Mouse (Mus musculus) brain, embryonic 14.5 days (tissue): Measurements from ENCODE around the gene Cul1. TPM values are rescaled to one million over a fixed set of nuclear protein-coding genes. Genes with fewer than 3 reads are reported as not detected.
A peak's percentile ranks its signal among the peaks of the same experiment; 100 is the strongest.

Experiments
- DNase-seq: peaks from one replicate; pipeline ENCODE4 v3.0.0-alpha.2; 2011; ENCODE audit warnings: low read depth
- CTCF ChIP-seq: fragments of 200-500 bp; IDR thresholded peaks from 2 replicates; pipeline ENCODE4 v1.5.1; 2012; ENCODE audit warnings: inconsistent platforms, mild to moderate bottlenecking, moderate library complexity, borderline replicate concordance; ENCODE audit not compliant: insufficient read depth, insufficient read length; ENCODE audit errors: extremely low read depth
- POLR2A ChIP-seq: fragments of 200-500 bp; IDR thresholded peaks from 2 replicates; pipeline ENCODE4 v1.6.1; 2012; ENCODE audit warnings: mild to moderate bottlenecking, inconsistent platforms, borderline replicate concordance; ENCODE audit not compliant: poor library complexity, insufficient read depth, insufficient read length, severe bottlenecking; ENCODE audit errors: extremely low read depth
- polyA plus RNA-seq: library from polyadenylated mRNA; depleted of rRNA; stranded (reverse); fragments of >200 nt; gene quantifications from 2 replicates; pipeline ENCODE4 v1.2.3, GENCODE M21; 2012; rRNA removed

Gene Cul1
- polyA plus RNA-seq, 1 experiment = 103 TPM

DNA sequence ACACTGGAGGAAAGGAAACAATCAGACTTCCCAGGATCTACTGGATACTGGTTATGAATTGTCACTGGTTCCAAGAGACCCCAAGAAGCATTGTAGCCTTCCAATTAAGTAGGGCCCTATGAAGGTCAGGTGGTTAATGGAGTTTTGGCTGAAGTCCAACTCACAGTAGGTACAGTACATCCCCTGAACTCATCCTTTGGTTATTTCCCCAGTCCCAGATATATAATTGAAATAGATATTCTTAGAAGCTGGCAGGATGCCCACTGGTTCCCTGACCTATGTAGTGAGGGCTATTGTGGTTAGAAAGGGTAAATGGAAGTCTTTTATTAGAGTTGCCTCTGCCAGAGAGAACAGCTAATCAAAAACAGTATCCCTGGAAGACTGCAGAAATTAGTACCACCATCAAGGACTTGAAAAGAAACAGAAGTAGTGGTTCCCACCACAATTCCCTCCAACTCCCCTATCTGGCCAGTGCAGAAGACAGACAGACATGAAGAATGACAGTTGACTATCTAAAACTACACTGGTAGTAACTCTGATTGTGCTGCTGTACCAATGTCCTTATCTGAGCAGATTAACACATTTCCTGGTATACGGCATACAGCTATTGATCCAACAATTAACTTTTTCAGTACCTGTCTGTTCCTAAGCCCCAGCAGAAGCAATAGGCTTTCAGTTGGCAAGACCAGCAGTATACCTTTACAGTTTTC is 112.3 kb downstream of the Cul1 start:
- TF ChIP-seq POLR2A = no peak
- no peak for TF ChIP-seq CTCF
- DNase-seq = peak; percentile 60

DNA sequence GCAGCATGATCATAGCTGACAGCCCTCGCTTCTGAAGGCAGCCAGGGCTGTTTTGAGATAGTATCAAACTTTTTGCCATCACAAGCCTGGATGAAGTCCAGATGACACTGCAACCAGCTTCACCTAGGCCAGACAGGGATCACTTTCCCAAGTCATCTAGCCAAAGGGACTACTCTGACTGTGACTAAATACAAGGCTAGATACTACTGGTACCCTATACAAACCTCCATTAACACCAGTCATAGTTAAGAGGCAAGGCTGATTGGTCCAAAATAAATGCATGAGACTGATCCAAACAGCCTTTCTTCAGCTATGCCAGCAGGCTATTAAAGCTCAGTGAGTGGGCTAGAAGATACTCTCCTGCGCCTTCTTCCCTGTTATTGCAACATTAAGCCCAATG is 119.7 kb downstream of the Cul1 start:
- TF ChIP-seq POLR2A (no peak), CTCF (no peak)
- no peak for DNase-seq

Other genes with a start within 250 kb of the Cul1 start
- gene Ezh2, start 141.9 kb downstream of the Cul1 start, polyA plus RNA-seq = 154 and 214 TPM in 2 replicates